Mouse (Mus musculus) G1E-ER4 (cell line): ENCODE data around the gene Ntpcr. TPM values are rescaled to one million over a fixed set of nuclear protein-coding genes. Genes with fewer than 3 reads are reported as not detected.

Experiments used
- GATA1 ChIP-seq: IDR thresholded peaks from one replicate; pipeline ENCODE4 v1.8.0; 2012; ENCODE audit warnings: low read length, inconsistent platforms
- polyA plus RNA-seq: library from polyadenylated mRNA; stranded (reverse); fragments of >175 nt; gene quantifications from 2 replicates; pipeline ENCODE4 v1.2.3, GENCODE M21; 2012

Ntpcr gene
- polyA plus RNA-seq, 1 experiment = not detected

GRCm38 (mm10) chr8:125747390-125747789 is 17.6 kb downstream of the Ntpcr start:
- TF ChIP-seq GATA1 = no peak

- TF ChIP-seq GATA1 = no peak
Observed at GRCm38 (mm10) chr8:125750846-125751245, 21.1 kb downstream of the Ntpcr start.

GRCm38 (mm10) chr8:125755896-125756295 is 26.1 kb downstream of the Ntpcr start:
- TF ChIP-seq GATA1 = no peak

GRCm38 (mm10) chr8:125756391-125757105 is 26.8 kb downstream of the Ntpcr start:
- TF ChIP-seq GATA1 = no peak

- no peak for TF ChIP-seq GATA1
Observed at GRCm38 (mm10) chr8:125757106-125757496, 27.3 kb downstream of the Ntpcr start.

- no peak for TF ChIP-seq GATA1
Observed at GRCm38 (mm10) chr8:125759022-125759421, 29.3 kb downstream of the Ntpcr start.

GRCm38 (mm10) chr8:125763066-125763786 is 33.5 kb downstream of the Ntpcr start:
- no peak for TF ChIP-seq GATA1

- TF ChIP-seq GATA1 = no peak
Observed at GRCm38 (mm10) chr8:125768079-125768478, 38.3 kb downstream of the Ntpcr start.

GRCm38 (mm10) chr8:125772300-125772699 is 42.5 kb downstream of the Ntpcr start:
- TF ChIP-seq GATA1 = no peak

GRCm38 (mm10) chr8:125773281-125773803 is 43.6 kb downstream of the Ntpcr start:
- TF ChIP-seq GATA1 = no peak

- TF ChIP-seq GATA1 = no peak
Observed at GRCm38 (mm10) chr8:125775031-125775430, 45.3 kb downstream of the Ntpcr start.

- TF ChIP-seq GATA1 = no peak
Observed at GRCm38 (mm10) chr8:125776314-125776713, 46.6 kb downstream of the Ntpcr start.

GRCm38 (mm10) chr8:125776800-125777199 is 47.0 kb downstream of the Ntpcr start:
- TF ChIP-seq GATA1 = no peak

- no peak for TF ChIP-seq GATA1
Observed at GRCm38 (mm10) chr8:125777478-125778164, 47.9 kb downstream of the Ntpcr start.

- no peak for TF ChIP-seq GATA1
Observed at GRCm38 (mm10) chr8:125778919-125779318, 49.2 kb downstream of the Ntpcr start.

- TF ChIP-seq GATA1 = no peak
Observed at GRCm38 (mm10) chr8:125779656-125780055, 49.9 kb downstream of the Ntpcr start.

GRCm38 (mm10) chr8:125782161-125782560 is 52.4 kb downstream of the Ntpcr start:
- no peak for TF ChIP-seq GATA1
